Mouse (Mus musculus): ENCODE measurements around the gene Sppl2a. TPM values are rescaled to one million over a fixed set of nuclear protein-coding genes. Genes with fewer than 3 reads are reported as not detected.

The Sppl2a gene
- polyA plus RNA-seq, 1 experiment from 2014 or later: 47.1 TPM

- Histone ChIP-seq H3K27ac (no peak overlapping the region), H3K36me3 (no peaks in the 10 kb centered on the region), H3K9ac (no peak overlapping the region), H3K4me2 (replicated peaks) (no peak overlapping the region), H3K9me3 (no peaks in the 10 kb centered on the region), H3K27me3 (no peaks in the 10 kb centered on the region), H3K4me3 (no peak overlapping the region), H3K4me1 (peaks cover 3% of the 10 kb centered on the region; the same call in 1 of the 2 replicates)
- no peak for ATAC-seq (ENCODE audit: insufficient number of reproducible peaks, insufficient read depth, low FRiP score, low TSS enrichment)
- 73% methylated on average over 6 of the region's 6 CpGs for WGBS
These were observed 5.0 kb upstream of the Sppl2a start for GRCm38 (mm10) chr2:126938069-126938468.

GRCm38 (mm10) chr2:126933921-126934320 is 886 bp upstream of the Sppl2a start:
- Histone ChIP-seq H3K9ac (no peak overlapping the region), H3K27ac (0 out of 2 replicates have a peak overlapping the region, but pooled peaks have one; percentile 3), H3K9me3 (no peaks in the 10 kb centered on the region), H3K4me1 (peaks cover 3% of the 10 kb centered on the region; the same call in 1 of the 2 replicates), H3K4me3 (no peak overlapping the region), H3K27me3 (no peaks in the 10 kb centered on the region), H3K4me2 (replicated peaks) (peak overlapping the region; percentile 62; the same call in 1 of the 2 replicates), H3K36me3 (no peaks in the 10 kb centered on the region)
- ATAC-seq (ENCODE audit: insufficient number of reproducible peaks, insufficient read depth, low FRiP score, low TSS enrichment): no peak

- Histone ChIP-seq H3K9ac (peak overlapping the region; percentile 67), H3K27ac (peak overlapping the region; percentile 97), H3K36me3 (no peaks in the 10 kb centered on the region), H3K27me3 (no peaks in the 10 kb centered on the region), H3K4me2 (replicated peaks) (peak overlapping the region; percentile 62), H3K4me3 (peak overlapping the region; percentile 59), H3K4me1 (peaks cover 3% of the 10 kb centered on the region; the same call in 1 of the 2 replicates), H3K9me3 (no peaks in the 10 kb centered on the region)
- WGBS: 3% methylated on average over 15 of the region's 15 CpGs
- ATAC-seq (ENCODE audit: insufficient number of reproducible peaks, insufficient read depth, low FRiP score, low TSS enrichment): no peak; the same call in 1 of the 2 replicates
These were observed 656 bp downstream of the Sppl2a start for GRCm38 (mm10) chr2:126932261-126932896.

- 40% methylated on average over 4 of the region's 4 CpGs for WGBS
- H3K9me3 ChIP-seq: no peaks in the 10 kb centered on the region
- H3K9ac ChIP-seq: no peak overlapping the region
- ATAC-seq (ENCODE audit: insufficient number of reproducible peaks, insufficient read depth, low FRiP score, low TSS enrichment): no peak
- peaks cover 3% of the 10 kb centered on the region; the same call in 1 of the 2 replicates for H3K4me1 ChIP-seq
- H3K27me3 ChIP-seq: no peaks in the 10 kb centered on the region
- H3K36me3 ChIP-seq: peaks cover 5% of the 10 kb centered on the region; the same call in 1 of the 2 replicates
- peak overlapping the region; percentile 62 for H3K4me2 ChIP-seq (replicated peaks)
- peak overlapping the region; percentile 59; the same call in 1 of the 2 replicates for H3K4me3 ChIP-seq
- no peak overlapping the region for H3K27ac ChIP-seq
These were observed 1.3 kb downstream of the Sppl2a start for GRCm38 (mm10) chr2:126931784-126932183.

- H3K36me3 ChIP-seq: peaks cover 16% of the 10 kb centered on the region
- H3K9ac ChIP-seq: no peak overlapping the region
- H3K27me3 ChIP-seq: no peaks in the 10 kb centered on the region
- H3K4me2 ChIP-seq (replicated peaks): no peak overlapping the region
- 0 out of 2 replicates have a peak, but pooled peaks cover 2% of the 10 kb centered on the region for H3K4me1 ChIP-seq
- no peak overlapping the region for H3K27ac ChIP-seq
- no peaks in the 10 kb centered on the region for H3K9me3 ChIP-seq
- 88% methylated on average over 6 of the region's 6 CpGs for WGBS
- ATAC-seq (ENCODE audit: insufficient number of reproducible peaks, insufficient read depth, low FRiP score, low TSS enrichment): no peak
- H3K4me3 ChIP-seq: no peak overlapping the region
These were observed 4.4 kb downstream of the Sppl2a start for GRCm38 (mm10) chr2:126928681-126929080.

- ATAC-seq (ENCODE audit: insufficient number of reproducible peaks, insufficient read depth, low FRiP score, low TSS enrichment): no peak
- no peaks in the 10 kb centered on the region for H3K4me1 ChIP-seq
- no peaks in the 10 kb centered on the region for H3K27me3 ChIP-seq
- WGBS: 87% methylated on average over 12 of the region's 12 CpGs
- no peaks in the 10 kb centered on the region for H3K9me3 ChIP-seq
- H3K4me3 ChIP-seq: no peak overlapping the region
- H3K9ac ChIP-seq: no peak overlapping the region
- peaks cover 36% of the 10 kb centered on the region for H3K36me3 ChIP-seq
- no peak overlapping the region for H3K4me2 ChIP-seq (replicated peaks)
- H3K27ac ChIP-seq: no peak overlapping the region
These were observed 12.5 kb downstream of the Sppl2a start for GRCm38 (mm10) chr2:126920358-126921060.

GRCm38 (mm10) chr2:126916236-126916635 is 16.8 kb downstream of the Sppl2a start:
- Histone ChIP-seq H3K4me1 (no peaks in the 10 kb centered on the region), H3K4me2 (replicated peaks) (no peak overlapping the region), H3K9me3 (no peaks in the 10 kb centered on the region), H3K9ac (no peak overlapping the region), H3K27me3 (no peaks in the 10 kb centered on the region), H3K27ac (no peak overlapping the region), H3K36me3 (peaks cover 29% of the 10 kb centered on the region), H3K4me3 (no peak overlapping the region)
- ATAC-seq (ENCODE audit: insufficient number of reproducible peaks, insufficient read depth, low FRiP score, low TSS enrichment): no peak
- WGBS: 82% methylated on average over 1 of the region's 1 CpGs

GRCm38 (mm10) chr2:126914096-126914495 is 18.9 kb downstream of the Sppl2a start:
- H3K9me3 ChIP-seq: no peaks in the 10 kb centered on the region
- H3K9ac ChIP-seq: no peak overlapping the region
- H3K4me3 ChIP-seq: no peak overlapping the region
- no peak for ATAC-seq (ENCODE audit: insufficient number of reproducible peaks, insufficient read depth, low FRiP score, low TSS enrichment)
- 58% methylated on average over 4 of the region's 4 CpGs for WGBS
- H3K27me3 ChIP-seq: no peaks in the 10 kb centered on the region
- H3K36me3 ChIP-seq: peaks cover 20% of the 10 kb centered on the region
- H3K4me1 ChIP-seq: no peaks in the 10 kb centered on the region
- no peak overlapping the region for H3K4me2 ChIP-seq (replicated peaks)
- H3K27ac ChIP-seq: no peak overlapping the region

- no peaks in the 10 kb centered on the region for H3K4me1 ChIP-seq
- WGBS: 45% methylated on average over 3 of the region's 3 CpGs
- H3K9ac ChIP-seq: no peak overlapping the region
- H3K4me3 ChIP-seq: no peak overlapping the region
- H3K36me3 ChIP-seq: peaks cover 20% of the 10 kb centered on the region
- ATAC-seq (ENCODE audit: insufficient number of reproducible peaks, insufficient read depth, low FRiP score, low TSS enrichment): no peak
- no peaks in the 10 kb centered on the region for H3K9me3 ChIP-seq
- no peak overlapping the region for H3K27ac ChIP-seq
- no peak overlapping the region for H3K4me2 ChIP-seq (replicated peaks)
- H3K27me3 ChIP-seq: no peaks in the 10 kb centered on the region
These were observed 28.9 kb downstream of the Sppl2a start for GRCm38 (mm10) chr2:126904162-126904561.

GRCm38 (mm10) chr2:126897511-126897910 is 35.5 kb downstream of the Sppl2a start:
- ATAC-seq (ENCODE audit: insufficient number of reproducible peaks, insufficient read depth, low FRiP score, low TSS enrichment): no peak
- Histone ChIP-seq H3K36me3 (peaks cover 17% of the 10 kb centered on the region), H3K4me3 (no peak overlapping the region), H3K4me2 (replicated peaks) (no peak overlapping the region), H3K9ac (no peak overlapping the region), H3K9me3 (no peaks in the 10 kb centered on the region), H3K27ac (no peak overlapping the region), H3K4me1 (no peaks in the 10 kb centered on the region), H3K27me3 (no peaks in the 10 kb centered on the region)
- WGBS: 86% methylated on average over 9 of the region's 9 CpGs

GRCm38 (mm10) chr2:126896941-126897340 is 36.1 kb downstream of the Sppl2a start:
- no peaks in the 10 kb centered on the region for H3K27me3 ChIP-seq
- H3K9ac ChIP-seq: no peak overlapping the region
- H3K4me3 ChIP-seq: no peak overlapping the region
- H3K36me3 ChIP-seq: peaks cover 11% of the 10 kb centered on the region; the same call in 1 of the 2 replicates
- no peaks in the 10 kb centered on the region for H3K9me3 ChIP-seq
- no peak overlapping the region for H3K27ac ChIP-seq
- WGBS: 88% methylated on average over 6 of the region's 6 CpGs
- H3K4me2 ChIP-seq (replicated peaks): no peak overlapping the region
- no peaks in the 10 kb centered on the region for H3K4me1 ChIP-seq
- no peak for ATAC-seq (ENCODE audit: insufficient number of reproducible peaks, insufficient read depth, low FRiP score, low TSS enrichment)

- WGBS: 99% methylated on average over 3 of the region's 3 CpGs
- ATAC-seq (ENCODE audit: insufficient number of reproducible peaks, insufficient read depth, low FRiP score, low TSS enrichment): no peak
These were observed 38.8 kb downstream of the Sppl2a start for GRCm38 (mm10) chr2:126894245-126894644.

More at GRCm38 (mm10) chr2:126894245-126894644, 38.8 kb downstream of the Sppl2a start:
- Histone ChIP-seq H3K36me3 (0 out of 2 replicates have a peak, but pooled peaks cover 3% of the 10 kb centered on the region), H3K4me2 (replicated peaks) (no peak overlapping the region), H3K9ac (no peak overlapping the region), H3K27ac (no peak overlapping the region), H3K9me3 (no peaks in the 10 kb centered on the region), H3K4me1 (no peaks in the 10 kb centered on the region), H3K4me3 (no peak overlapping the region), H3K27me3 (no peaks in the 10 kb centered on the region)

Data from embryonic facial prominence, embryonic 12.5 days (tissue).